Mouse (Mus musculus): ENCODE data around the gene Arntl.
"Not testable (repeated sequence)": the region's sequence is repeated elsewhere in the genome, so short reads cannot be mapped to it uniquely, and the experiment has no call there.

Gene Arntl

GRCm38 (mm10) chr7:113251001-113251400 lies 43.7 kb downstream of the Arntl start:
- peak; percentile 33 for DNase-seq (ENCODE audit: low spot score)

- DNase-seq (ENCODE audit: low spot score), result no peak
Observed at GRCm38 (mm10) chr7:113251554-113251953, 44.3 kb downstream of the Arntl start.

GRCm38 (mm10) chr7:113253777-113254405 lies 46.6 kb downstream of the Arntl start:
- no peak for DNase-seq (ENCODE audit: low spot score)

DNA sequence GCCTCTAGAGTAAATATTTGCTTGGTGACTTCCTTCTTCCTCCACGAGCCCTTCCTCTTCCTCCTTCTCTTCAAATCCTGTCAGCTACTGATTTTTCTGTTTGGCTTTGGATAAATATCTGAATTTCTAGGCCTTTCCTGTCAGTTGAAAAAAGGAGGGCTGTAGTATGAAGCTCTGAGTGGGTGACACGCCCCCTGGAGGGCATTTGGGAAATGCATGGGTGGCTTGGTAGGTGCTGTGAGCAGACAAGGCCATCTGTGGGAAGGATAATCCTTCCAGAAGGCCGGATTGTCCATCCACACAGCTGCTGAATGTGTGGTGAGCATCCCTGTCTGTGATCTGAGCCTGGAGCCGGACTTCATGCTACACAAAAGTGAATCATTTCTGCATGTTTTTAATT lies 48.8 kb downstream of the Arntl start:
- DNase-seq (ENCODE audit: low spot score), result no peak

GRCm38 (mm10) chr7:113258430-113258829 lies 51.2 kb downstream of the Arntl start:
- no peak for DNase-seq (ENCODE audit: low spot score)

DNA sequence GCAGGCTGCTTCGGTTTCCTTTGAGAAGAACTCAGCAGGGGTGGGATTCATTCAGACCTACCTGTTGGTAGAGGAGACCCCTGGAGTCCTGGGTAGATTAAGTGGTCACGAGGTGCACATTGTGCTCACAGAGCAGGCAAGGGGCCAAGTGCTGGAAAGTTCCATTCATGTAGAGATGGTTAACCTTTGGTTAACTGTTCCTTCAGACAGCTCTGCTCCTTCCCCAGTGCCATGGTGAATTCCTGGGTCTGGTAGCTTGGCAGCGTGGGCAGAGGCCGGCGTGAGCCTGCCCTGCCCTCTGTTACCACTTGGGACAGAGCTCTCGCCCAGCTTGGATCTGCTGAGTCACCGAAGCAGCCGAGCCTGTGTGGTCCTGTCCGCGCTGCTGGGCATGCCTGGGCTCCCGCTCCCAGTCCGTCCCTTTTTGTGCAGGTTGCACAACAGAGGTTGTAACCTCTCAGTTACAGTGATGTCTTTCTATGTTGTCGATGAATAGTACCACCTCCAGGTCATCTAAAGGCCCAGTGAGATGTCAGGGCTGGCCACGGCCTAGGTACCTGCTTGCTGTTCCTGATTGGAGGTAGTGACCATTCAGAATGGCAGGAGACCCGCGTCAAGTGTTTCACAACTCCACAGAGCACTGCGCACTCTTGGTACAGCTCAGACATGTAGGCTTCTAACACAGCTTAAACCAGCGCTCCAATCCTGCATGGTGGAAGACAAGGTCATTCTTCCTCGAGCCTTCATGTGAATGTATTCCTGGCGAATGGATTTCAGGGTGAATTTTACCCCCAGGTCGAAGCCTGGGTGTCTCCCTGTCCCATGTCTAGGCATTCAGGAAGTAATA lies 53.3 kb downstream of the Arntl start:
- DNase-seq (ENCODE audit: low spot score), result peak; percentile 17

DNA sequence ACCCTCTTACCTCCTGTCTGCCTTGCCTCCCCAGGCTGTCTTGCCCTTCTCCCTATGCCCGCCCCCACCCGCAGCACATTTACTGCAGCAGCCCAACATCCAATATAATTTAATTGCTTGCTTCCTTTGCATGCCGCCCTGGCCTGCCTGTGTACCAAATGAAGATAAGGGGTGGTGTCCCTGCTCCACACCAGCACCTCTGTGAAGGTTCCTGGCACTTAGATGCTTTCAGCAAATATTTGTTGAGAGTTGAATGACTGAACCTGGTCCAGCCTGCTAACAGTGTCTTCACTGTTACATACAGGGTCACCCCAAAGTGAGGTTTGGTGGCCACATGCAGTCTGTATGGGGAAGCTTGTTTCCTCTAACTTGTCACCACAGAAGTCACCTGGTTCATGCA lies 54.4 kb downstream of the Arntl start:
- DNase-seq (ENCODE audit: low spot score), result no peak

DNA sequence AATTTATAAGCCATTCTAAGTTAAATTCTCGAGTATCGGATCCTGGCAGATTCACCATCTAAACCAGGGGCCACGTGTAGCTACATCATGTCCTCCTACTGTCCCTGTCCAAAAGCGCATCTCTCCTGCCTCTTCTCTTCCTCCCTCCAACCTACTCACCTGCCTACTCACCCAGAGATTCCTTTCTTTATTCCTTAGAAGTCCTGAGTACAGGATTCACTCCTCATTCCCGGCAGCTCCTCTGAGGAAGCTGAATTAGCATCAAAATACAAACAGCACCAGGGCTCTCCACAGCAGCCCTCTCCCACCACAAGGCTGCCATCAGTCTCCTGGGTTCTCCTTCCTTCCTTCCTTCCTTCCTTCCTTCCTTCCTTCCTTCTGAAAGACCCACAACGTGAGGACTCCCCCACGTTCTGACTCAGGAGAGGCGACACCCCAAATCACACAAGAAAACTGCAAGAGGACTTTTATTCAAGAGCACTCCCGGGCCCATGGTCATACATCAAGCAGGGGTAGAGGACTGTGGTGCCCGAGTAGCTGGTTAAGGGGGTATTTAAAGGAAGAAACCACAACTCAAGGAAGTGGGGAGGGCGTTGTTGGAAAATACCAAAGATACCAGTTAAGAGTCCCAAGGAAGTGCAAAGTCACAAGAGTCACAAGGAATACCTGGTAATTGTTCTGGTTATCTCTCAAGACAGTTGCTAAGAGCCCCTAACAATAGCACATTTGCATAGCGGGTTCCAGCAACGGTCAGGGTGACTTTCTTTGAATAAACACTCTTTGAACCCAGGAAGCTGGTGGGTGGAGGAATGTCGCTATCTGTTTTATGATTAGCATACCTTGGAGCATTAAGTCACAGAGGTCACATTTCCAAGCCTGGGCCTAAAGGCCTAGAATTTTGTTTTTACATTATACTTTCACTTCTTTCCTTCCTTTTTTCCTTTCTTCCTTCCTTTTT lies 55.5 kb downstream of the Arntl start:
- DNase-seq (ENCODE audit: low spot score), result not testable (repeated sequence)

- no peak for DNase-seq (ENCODE audit: low spot score)
Observed at GRCm38 (mm10) chr7:113263990-113264389, 56.7 kb downstream of the Arntl start.

GRCm38 (mm10) chr7:113268287-113268686 lies 61.0 kb downstream of the Arntl start:
- DNase-seq (ENCODE audit: low spot score), result peak; percentile 26

GRCm38 (mm10) chr7:113269081-113269480 lies 61.8 kb downstream of the Arntl start:
- no peak for DNase-seq (ENCODE audit: low spot score)

DNA sequence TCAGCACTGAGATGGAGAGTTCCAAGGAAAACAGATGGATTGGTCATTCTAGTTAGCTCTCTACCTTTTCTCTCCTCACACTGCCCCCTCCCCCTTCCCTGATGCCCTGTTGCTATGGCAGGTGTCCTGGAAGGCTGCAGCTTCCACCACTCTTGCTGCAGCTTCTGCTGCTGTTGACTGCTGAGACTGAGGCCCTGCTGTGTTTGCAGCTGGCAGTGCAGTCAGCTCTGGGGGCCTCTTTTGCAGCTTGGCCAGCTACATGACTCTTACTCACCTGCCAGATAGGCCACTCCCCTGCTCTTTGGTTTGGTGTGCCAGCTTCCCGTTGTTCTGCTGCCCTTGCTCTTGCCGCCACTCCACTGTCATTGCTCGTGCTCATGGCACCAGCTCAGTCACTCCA lies 62.7 kb downstream of the Arntl start:
- no peak for DNase-seq (ENCODE audit: low spot score)

- no peak for DNase-seq (ENCODE audit: low spot score)
Observed at GRCm38 (mm10) chr7:113270551-113270950, 63.3 kb downstream of the Arntl start.

- no peak for DNase-seq (ENCODE audit: low spot score)
Observed at GRCm38 (mm10) chr7:113270991-113271390, 63.7 kb downstream of the Arntl start.

- DNase-seq (ENCODE audit: low spot score), result no peak
Observed at GRCm38 (mm10) chr7:113272338-113272997, 65.2 kb downstream of the Arntl start.

- no peak for DNase-seq (ENCODE audit: low spot score)
Observed at GRCm38 (mm10) chr7:113277245-113277644, 70.0 kb downstream of the Arntl start.

DNA sequence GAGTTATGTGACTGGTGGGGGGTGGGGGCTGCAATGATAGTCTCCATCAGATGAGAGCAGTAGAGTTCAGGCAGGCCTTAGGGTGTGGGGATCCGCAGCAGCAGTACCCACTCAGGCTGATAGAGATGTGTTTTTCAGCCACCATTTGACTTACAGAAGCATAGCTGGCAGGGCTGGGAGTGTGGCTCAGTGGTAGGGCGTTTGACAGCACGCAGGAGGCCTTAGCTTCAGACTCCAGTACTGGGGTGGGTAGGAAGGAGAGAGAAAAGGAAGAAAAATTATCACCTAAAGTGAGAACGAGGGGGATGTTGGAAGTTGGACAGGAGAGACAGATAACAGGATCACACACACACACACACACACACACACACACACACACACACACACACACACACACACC lies 71.2 kb downstream of the Arntl start:
- no peak for DNase-seq (ENCODE audit: low spot score)

DNA sequence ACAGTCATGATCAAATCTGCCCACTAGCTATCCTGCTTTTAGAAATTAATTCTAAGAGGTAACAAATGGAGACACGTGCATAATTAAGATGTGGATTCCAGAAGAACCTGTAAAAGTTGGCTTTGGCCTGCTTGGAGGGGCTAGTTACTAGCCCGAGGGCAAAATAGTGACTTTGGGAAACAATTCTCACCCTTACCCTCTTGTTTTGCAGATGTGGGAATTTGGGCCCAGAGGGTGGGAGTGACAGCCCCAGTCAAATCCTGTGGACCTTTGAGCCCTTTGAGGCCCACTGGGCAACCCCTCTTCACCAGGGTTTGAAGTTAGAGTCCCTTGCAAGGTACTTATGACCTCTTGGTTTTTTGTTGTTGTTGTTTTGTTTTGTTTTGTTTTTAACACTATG lies 72.0 kb downstream of the Arntl start:
- DNase-seq (ENCODE audit: low spot score), result no peak

DNA sequence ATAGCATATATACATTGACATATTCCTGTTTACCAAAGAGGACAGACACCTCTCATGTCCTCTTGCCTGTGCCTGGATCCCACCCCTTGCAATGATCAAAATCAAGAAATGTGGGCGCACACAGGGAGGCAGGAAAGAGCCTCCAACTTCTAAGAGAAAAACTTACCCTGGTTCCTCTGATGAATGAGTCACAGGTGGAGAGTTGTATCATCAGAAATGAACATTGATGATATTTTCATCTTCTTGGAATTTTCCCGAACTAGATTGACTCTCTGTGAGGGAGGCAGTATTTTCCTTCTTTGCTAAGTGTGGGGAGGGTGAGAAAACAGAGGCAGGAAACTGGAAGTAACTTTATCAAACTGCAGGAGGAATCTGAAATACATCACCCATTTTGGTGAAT lies 78.1 kb downstream of the Arntl start:
- DNase-seq (ENCODE audit: low spot score), result no peak

GRCm38 (mm10) chr7:113289211-113289610 lies 81.9 kb downstream of the Arntl start:
- no peak for DNase-seq (ENCODE audit: low spot score)

DNA sequence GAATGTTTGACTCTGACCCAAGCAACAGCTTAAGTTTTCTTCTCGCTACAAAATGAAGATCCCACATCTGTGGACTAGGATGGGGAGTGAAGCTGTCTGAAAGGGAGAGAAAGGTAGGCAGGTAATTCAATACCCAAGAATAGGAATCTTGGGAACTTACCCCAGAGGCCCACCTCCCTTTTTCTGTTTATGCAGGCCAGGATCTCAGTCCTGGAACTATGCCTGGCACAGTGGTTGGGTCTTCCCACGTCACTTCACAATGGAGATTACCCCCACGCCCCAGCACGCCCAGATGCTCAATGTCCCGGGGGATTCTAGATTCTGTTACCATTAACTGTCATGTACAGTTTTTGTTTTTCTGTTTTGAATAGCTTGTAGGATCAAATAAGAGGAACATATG lies 84.5 kb downstream of the Arntl start:
- no peak for DNase-seq (ENCODE audit: low spot score)

DNA sequence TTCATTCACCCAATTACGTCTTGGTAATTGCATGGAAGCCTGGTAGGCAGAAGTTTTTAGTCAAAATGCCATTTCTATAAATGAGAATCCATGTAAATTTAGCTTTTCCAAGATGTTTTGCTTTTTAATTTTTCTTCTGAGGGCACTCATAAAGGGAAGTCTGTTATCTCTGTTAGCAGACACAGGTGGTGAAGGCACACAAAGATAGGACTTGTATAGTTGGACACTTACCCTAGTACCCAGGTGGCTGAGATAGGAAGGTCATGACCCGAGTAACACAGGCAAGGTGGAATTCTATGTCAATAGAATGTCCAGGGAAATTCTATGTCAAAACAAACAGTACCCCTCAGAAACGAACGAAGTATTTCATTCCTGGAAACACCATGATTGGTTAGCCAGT lies 84.9 kb downstream of the Arntl start:
- no peak for DNase-seq (ENCODE audit: low spot score)
